Mouse (Mus musculus) CD4-positive, CD25-positive, alpha-beta regulatory T cell, adult 4 months (primary cell): ENCODE results near the gene 4932415D10Rik. TPM values are rescaled to one million over a fixed set of nuclear protein-coding genes. Genes with fewer than 3 reads are reported as not detected.

Experiments
- ATAC-seq: one replicate; pipeline ENCODE4 v1.8.0; 2017
- polyA plus RNA-seq, 2 experiments: library from polyadenylated mRNA; unstranded; fragments of 100-300 nt; shearing (Covaris generic); gene quantifications; one replicate each; pipeline ENCODE4 v1.2.1; 2017

Gene 4932415D10Rik
- not detected for polyA plus RNA-seq

DNA sequence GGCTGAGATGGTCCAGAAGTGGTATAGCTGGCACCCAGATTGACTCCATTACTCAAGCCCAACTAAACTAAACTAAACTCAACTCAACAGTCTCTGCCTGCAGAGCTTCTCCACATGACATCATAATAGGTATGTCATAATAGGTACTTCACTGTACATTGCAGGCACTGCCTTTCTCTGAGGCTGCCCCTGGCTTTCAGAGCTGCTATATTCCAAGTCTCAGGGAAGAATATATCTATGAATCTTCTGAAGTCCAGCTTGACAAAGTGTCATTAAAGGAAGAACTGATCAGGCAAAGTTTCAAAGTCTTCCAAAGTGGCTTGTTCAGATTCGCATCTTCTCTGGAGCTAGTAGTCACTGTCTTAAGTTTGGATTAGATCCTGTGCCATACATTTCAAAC lies at the start of gene 4932415D10Rik:
Gene 4932415D10Rik (minus strand): TSS at position 101 of the 400 bp plus-strand sequence.
- ATAC-seq = no peak

DNA sequence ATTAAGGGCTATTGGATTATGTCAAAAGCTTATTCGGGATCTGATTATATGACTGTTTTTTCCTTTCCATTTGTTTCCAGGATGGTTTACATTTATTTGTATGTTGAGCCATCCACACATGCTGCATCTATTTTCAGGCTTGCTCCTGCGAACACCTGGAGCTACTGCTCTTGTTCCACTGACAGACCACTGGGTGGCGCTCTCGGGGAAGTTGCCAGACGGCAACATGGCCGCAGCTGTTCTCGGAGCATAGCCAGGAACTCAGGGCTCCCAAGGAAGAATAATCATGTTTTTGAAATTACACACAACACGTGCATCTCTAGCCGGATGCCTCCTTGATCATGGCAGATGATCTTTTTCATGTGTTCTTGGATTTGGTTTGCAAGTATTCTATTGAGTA lies 45.5 kb upstream of the 4932415D10Rik start:
- no peak for ATAC-seq

DNA sequence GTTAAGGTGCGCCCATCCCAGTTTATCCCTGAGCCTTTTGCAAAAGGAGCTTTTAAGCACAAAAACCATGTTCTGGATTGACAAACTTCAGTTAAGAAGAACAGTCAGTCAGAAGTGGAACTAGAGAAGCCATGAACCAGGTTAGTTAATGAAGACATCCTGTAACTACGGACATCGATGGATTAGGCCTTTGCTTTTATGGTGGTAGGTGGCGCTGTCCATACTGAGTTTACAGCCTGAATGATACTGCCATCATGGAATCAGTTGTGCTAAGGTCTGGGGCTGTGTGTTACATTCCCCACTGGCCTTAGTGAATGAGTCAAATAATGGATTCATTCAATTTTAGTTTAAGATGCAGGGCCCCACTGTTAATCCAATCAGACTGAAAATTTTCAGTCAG lies 39.0 kb upstream of the 4932415D10Rik start:
- ATAC-seq = no peak

- ATAC-seq = peak; percentile 96
Observed at GRCm38 (mm10) chr10:82354083-82355010, 38.0 kb upstream of the 4932415D10Rik start, which contains the start of gene Gm4924. TSS of gene Gm4924 (plus strand) at chr10:82354255.

GRCm38 (mm10) chr10:82329826-82330225 lies 13.4 kb upstream of the 4932415D10Rik start:
- ATAC-seq = no peak

DNA sequence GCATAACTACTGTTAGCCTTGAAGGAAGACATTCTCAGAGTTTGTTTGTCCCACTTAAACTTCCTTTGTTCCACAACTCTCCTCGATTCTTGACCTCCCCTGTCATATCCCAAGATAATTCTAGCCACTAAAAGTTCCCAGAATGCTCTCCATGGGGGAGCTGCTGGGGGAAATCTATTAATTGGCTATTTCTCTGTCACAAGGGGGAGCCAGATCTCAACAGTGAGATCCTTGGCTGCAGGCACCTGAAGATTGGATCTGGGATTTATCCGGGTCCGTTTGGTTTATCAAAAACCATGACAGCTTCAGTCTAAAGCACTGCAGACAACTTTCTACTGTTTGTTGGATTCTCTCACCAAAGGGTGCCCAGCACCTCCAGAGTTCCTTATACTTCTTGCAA lies 3.8 kb upstream of the 4932415D10Rik start:
- ATAC-seq = no peak

GRCm38 (mm10) chr10:82296440-82296839 lies 19.9 kb downstream of the 4932415D10Rik start:
- no peak for ATAC-seq

GRCm38 (mm10) chr10:82257331-82257730 lies 59.1 kb downstream of the 4932415D10Rik start:
- no peak for ATAC-seq

- no peak for ATAC-seq
Observed at GRCm38 (mm10) chr10:82245021-82245420, 71.4 kb downstream of the 4932415D10Rik start.

DNA sequence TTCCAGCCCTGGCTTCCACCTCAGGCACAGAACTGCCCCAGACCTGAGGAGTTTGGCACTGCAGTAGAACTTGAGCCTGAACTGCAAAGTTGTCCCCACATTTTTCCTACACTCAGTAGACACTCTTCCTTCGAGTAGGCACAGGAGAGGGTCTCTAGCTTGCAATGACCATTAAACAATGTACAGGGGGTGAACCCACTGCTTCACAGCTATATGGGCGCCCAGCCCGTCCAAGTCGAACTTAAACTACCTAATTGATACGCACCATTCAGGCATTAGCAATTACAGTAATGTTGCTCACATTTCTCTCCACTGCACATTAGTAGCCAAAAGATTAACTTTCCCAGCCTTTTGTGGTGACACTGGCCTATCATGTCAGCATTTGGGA lies 75.0 kb downstream of the 4932415D10Rik start:
- ATAC-seq = peak; percentile 7

DNA sequence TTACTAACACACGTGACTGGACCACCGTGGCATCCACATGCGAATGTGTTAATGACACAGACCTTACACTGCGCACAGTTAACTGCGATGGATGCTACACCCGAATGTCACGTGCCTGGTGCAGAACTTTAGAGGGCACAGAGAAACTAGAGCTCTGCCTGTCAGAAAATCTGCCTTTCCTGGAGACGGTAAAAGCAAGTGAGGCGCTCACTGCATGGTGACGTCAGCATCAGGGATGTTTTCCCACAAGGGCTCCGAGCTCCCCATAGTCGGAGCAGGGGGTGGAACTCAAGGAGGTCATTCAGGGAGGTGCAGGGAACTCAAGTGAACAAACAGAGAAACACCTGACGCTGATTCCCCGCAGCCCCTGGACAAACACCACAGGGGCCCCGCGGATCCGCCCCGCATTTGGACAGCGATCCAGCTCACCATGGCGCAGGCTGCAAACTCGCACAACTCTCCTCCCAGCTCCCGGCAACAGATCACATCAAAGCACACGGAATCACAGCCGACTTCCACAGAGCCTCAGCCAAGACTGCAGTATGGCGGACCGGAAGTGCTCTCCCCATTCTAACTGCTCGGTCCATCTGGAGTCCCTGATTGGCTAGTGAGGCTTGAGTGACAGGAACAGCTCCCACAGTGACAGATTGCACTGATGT lies 75.5 kb downstream of the 4932415D10Rik start, which contains the start of gene Zfp938:
Gene Zfp938 (minus strand): TSS at position 539 of the 659 bp plus-strand sequence.
- peak; percentile 100 for ATAC-seq

Other genes with a start within 250 kb of the 4932415D10Rik start
- gene BC024063, start 233.2 kb downstream of the 4932415D10Rik start, polyA plus RNA-seq = 1 to 10 TPM; 4.1 to 5.6 TPM
- 10 to 100 TPM in 1 of 2 experiments, 1 to 10 TPM in 1; 9.0 to 13.8 TPM for gene AU041133, start 188.6 kb downstream of the 4932415D10Rik start, polyA plus RNA-seq
- gene Zfp938, start 75.3 kb downstream of the 4932415D10Rik start, polyA plus RNA-seq = 10 to 100 TPM in 1 of 2 experiments, 1 to 10 TPM in 1; 9.9 to 12.2 TPM
- 10 to 100 TPM in 1 of 2 experiments, 1 to 10 TPM in 1; 9.2 to 12.2 TPM for gene Gm4924, start 37.7 kb upstream of the 4932415D10Rik start, polyA plus RNA-seq
- gene Gm1553, start 176.0 kb upstream of the 4932415D10Rik start, polyA plus RNA-seq = 1 to 10 TPM in 1 of 2 experiments, not detected in 1; 1.2 TPM